Mouse (Mus musculus) liver, adult 10 weeks (tissue): ENCODE data around the gene Itga3. TPM values are rescaled to one million over a fixed set of nuclear protein-coding genes. Genes with fewer than 3 reads are reported as not detected.

Experiments
- polyA plus RNA-seq: library from polyadenylated mRNA; stranded (reverse); fragments of 350-450 nt; fragmentation: Illumina TruSeq; extraction: RNeasy Lipid Tissue Mini Kit (QIAGEN cat#74804); gene quantifications from one replicate; pipeline ENCODE4 v1.2.3, GENCODE M21; 2014; ENCODE audit warnings: low read depth, low replicate concordance

Itga3 gene
- 0.53 TPM for polyA plus RNA-seq

DNA sequence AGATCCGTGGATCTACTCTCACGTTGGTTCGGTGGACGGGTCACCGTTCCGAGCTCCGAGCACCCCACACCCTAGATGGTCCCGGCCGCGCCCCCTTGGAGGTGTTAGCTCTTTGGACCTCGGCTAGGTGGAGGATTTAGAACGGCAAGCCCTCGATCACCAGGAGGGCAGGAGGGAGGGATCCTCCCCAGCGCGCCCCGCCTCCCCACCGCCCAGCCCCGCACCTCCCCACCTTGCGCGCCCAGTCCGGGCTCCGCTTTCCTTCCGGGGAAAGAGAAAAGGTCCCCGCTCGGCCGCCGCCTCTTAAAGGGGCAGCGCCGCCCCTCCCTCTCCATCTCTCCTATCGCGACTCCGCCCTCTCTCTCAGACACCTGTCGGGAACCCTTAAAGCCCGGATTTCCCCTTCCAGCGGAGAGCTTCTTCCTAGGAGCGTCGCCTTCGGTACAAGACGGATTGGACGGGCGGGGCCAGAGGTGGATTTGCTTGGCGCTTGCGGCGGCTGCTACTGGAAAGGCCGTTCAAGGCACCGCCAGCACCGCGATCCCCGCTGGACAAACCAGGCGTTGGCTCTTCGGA is at the start of gene Itga3:
TSS of gene Itga3 (minus strand) at position 266 of the 576 bp plus-strand sequence.

GRCm38 (mm10) chr11:95119990-95120632 is 43.5 kb upstream of the Itga3 start, which contains the start of gene Dlx3:
Dlx3 (plus strand) TSS chr11:95120119.

GRCm38 (mm10) chr11:95041139-95041609 is 35.4 kb downstream of the Itga3 start, which contains the start of gene Pdk2:
Pdk2 (minus strand) TSS chr11:95041354.

GRCm38 (mm10) chr11:95009629-95010014 is 67.0 kb downstream of the Itga3 start, which contains the start of gene Samd14:
Samd14 (plus strand) TSS chr11:95009879.

Other genes starting within 250 kb of the Itga3 start
- 0.66 TPM for gene Col1a1, start 140.6 kb downstream of the Itga3 start, polyA plus RNA-seq
- gene Hils1, start 109.2 kb downstream of the Itga3 start, polyA plus RNA-seq = not detected
- gene Sgca, start 100.5 kb downstream of the Itga3 start, polyA plus RNA-seq = not detected
- gene Ppp1r9b, start 85.8 kb downstream of the Itga3 start, polyA plus RNA-seq = 0.93 TPM
- not detected for gene Samd14, start 66.9 kb downstream of the Itga3 start, polyA plus RNA-seq
- gene Pdk2, start 35.4 kb downstream of the Itga3 start, polyA plus RNA-seq = 12.4 TPM
- gene Dlx3, start 43.3 kb upstream of the Itga3 start, polyA plus RNA-seq = not detected
- 0.24 TPM for gene Dlx4, start 69.5 kb upstream of the Itga3 start, polyA plus RNA-seq
- gene Tac4, start 184.7 kb upstream of the Itga3 start, polyA plus RNA-seq = not detected
- 12.4 TPM for gene Kat7, start 233.4 kb upstream of the Itga3 start, polyA plus RNA-seq